Mouse (Mus musculus) limb, embryonic 14.5 days (tissue): Measurements from ENCODE around the gene Nudt17. TPM values are rescaled to one million over a fixed set of nuclear protein-coding genes. Genes with fewer than 3 reads are reported as not detected.
"Not testable (repeated sequence)": the region's sequence is repeated elsewhere in the genome, so short reads cannot be mapped to it uniquely, and the experiment has no call there.

Experiments
- ATAC-seq: fragments of 200-750 bp; cut with Nextera tagmentation; 2 replicates; pipeline ENCODE4 v1.8.0; 2017; ENCODE audit warnings: low read depth, moderate number of reproducible peaks, moderate TSS enrichment; ENCODE audit not compliant: low FRiP score
- DNase-seq: peaks from one replicate; pipeline ENCODE4 v3.0.0-alpha.2; 2015; ENCODE audit warnings: low spot score
- H3K27ac ChIP-seq: fragments of 300-500 bp; sonication (generic); replicated peaks from 2 replicates; pipeline ENCODE4 v1.5.1; 2014; ENCODE audit warnings: low read depth, mild to moderate bottlenecking, low read length, moderate library complexity, mixed read lengths
- H3K27me3 ChIP-seq: fragments of 300-500 bp; sonication (generic); 2 replicates; pipeline ENCODE4 v1.6.1; 2014; ENCODE audit warnings: low read length, mixed read lengths; ENCODE audit not compliant: control insufficient read depth, insufficient read depth
- H3K36me3 ChIP-seq: fragments of 300-500 bp; sonication (generic); 2 replicates; pipeline ENCODE4 v1.6.1; 2014; ENCODE audit warnings: mild to moderate bottlenecking, low read length, moderate library complexity, mixed read lengths; ENCODE audit not compliant: control insufficient read depth, insufficient read depth
- H3K4me1 ChIP-seq: fragments of 300-500 bp; sonication (generic); 2 replicates; pipeline ENCODE4 v1.6.1; 2014; ENCODE audit warnings: antibody characterized with exemption, low read length, mixed read lengths; ENCODE audit not compliant: control insufficient read depth, insufficient read depth
- H3K4me2 ChIP-seq: fragments of 300-500 bp; sonication (generic); replicated peaks from 2 replicates; pipeline ENCODE4 v1.6.1; 2014; ENCODE audit warnings: low read depth, mild to moderate bottlenecking, low read length, moderate library complexity; ENCODE audit not compliant: severe bottlenecking
- H3K4me3 ChIP-seq: fragments of 300-500 bp; sonication (generic); replicated peaks from 2 replicates; pipeline ENCODE4 v1.5.1; 2014; ENCODE audit warnings: low read length
- H3K9ac ChIP-seq: fragments of 300-500 bp; sonication (generic); 2 replicates; pipeline ENCODE4 v1.6.1; 2014; ENCODE audit warnings: mild to moderate bottlenecking, low read depth, low read length, moderate library complexity; ENCODE audit not compliant: severe bottlenecking
- H3K9me3 ChIP-seq: fragments of 300-500 bp; sonication (generic); 2 replicates; pipeline ENCODE4 v1.6.1; 2016; ENCODE audit warnings: low read length; ENCODE audit not compliant: control insufficient read depth
- POLR2A ChIP-seq: fragments of 200-500 bp; IDR thresholded peaks from 2 replicates; pipeline ENCODE4 v1.8.0; 2012; ENCODE audit warnings: inconsistent platforms, mild to moderate bottlenecking, moderate library complexity, borderline replicate concordance; ENCODE audit not compliant: insufficient read depth, insufficient read length; ENCODE audit errors: extremely low read depth
- WGBS: fragments of 180-500 bp; shearing (Covaris S2); extraction: QIAGEN DNeasy Blood & Tissue Kit; methylation state at CpG from one replicate; pipeline ENCODE4 v1.1.7; 2014; 5-methylcytosine and 5-hydroxymethylcytosine counted together
- polyA plus RNA-seq, 2 experiments: library from polyadenylated mRNA; depleted of rRNA in 1 of 2; stranded (reverse) in 1 of 2; unstranded in 1 of 2; fragments of >200 nt; fragmentation: Nextera tagmentation in 1 of 2; extraction: Ambion mirVana in 1 of 2; gene quantifications; 2 replicates each; pipeline versions ENCODE4 v1.2.1 to v1.2.3; 2012 to 2014

Gene Nudt17
- polyA plus RNA-seq, 2 experiments, result 8.3 to 13.5 TPM

DNA sequence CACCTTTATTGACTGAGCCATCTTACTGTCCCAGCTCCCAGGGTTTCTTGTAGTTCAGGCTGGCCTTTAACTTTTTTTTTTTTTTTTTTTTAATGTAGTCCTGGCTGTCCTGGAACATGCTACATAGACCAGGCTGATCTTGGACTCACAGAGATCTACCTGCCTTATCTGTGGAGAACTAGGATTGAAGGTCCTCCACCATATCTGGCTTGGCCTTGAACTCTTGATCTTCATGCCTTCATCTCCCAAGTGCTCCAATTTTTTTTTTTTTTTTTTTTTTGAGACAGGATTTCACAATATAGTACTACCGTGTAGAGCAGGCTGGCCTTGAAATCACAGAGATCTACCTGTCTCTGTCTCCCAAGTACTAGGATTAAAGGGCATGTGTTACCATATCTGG is 14.8 kb downstream of the Nudt17 start:
- 86% methylated on average over 1 of the region's 1 CpGs for WGBS
- Histone ChIP-seq H3K4me3 (no peak overlapping the region), H3K9me3 (no peaks in the 10 kb centered on the region), H3K4me1 (peaks cover 12% of the 10 kb centered on the region), H3K4me2 (no peak overlapping the region), H3K27me3 (no peaks in the 10 kb centered on the region), H3K9ac (no peak overlapping the region), H3K36me3 (no peaks in the 10 kb centered on the region), H3K27ac (no peak overlapping the region)
- TF ChIP-seq POLR2A, result no peak
- ATAC-seq (no peak), DNase-seq (no peak)

DNA sequence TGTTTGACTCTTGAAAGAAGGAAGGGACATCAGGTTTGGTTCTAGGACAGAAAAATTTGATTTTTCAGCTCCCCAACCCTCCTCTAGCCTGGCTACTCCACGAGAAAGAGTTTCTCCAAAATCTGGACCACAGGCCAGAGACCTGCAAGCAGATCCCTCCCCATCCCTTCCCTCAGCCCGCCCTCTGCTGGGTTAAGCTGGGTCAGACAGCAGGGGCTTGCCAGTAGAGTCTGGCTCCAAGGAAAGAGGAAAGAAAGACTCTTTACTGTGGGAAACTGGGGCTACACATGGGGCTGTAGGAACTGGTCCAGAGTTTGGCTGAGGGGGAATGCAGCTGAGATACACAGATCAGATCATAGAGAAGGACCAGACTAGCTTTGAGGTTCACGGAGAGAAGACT is 15.9 kb downstream of the Nudt17 start:
- no peaks in the 10 kb centered on the region for H3K36me3 ChIP-seq
- DNase-seq (no peak), ATAC-seq (no peak)
- H3K27ac ChIP-seq, result no peak overlapping the region
- H3K4me1 ChIP-seq, result peaks cover 6% of the 10 kb centered on the region
- no peak overlapping the region for H3K4me2 ChIP-seq
- TF ChIP-seq POLR2A, result no peak
- no peak overlapping the region for H3K4me3 ChIP-seq
- WGBS, result 14% methylated on average over 3 of the region's 3 CpGs
- no peak overlapping the region for H3K9ac ChIP-seq
- no peaks in the 10 kb centered on the region for H3K9me3 ChIP-seq
- no peaks in the 10 kb centered on the region for H3K27me3 ChIP-seq

DNA sequence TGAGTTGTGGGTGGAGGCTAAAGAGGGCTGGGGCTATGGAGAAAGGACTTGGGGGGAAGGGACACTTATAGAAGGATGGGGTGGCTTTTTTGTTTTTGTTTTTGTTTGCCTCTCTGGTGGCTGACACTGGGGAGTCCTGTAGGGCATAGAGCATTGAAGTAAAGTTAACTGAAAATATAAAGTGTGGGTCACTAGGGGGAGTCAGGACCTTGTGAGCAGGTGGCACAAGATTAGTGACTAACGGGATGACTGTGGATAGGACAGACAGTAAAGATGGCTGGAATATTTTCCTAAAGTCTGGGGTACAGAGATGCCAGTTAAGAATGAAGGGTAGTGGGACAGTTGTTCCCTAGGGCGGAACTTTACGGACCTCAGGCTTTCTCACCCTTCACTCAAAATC is 18.1 kb downstream of the Nudt17 start:
- Histone ChIP-seq H3K9me3 (no peaks in the 10 kb centered on the region), H3K36me3 (no peaks in the 10 kb centered on the region), H3K4me2 (no peak overlapping the region), H3K4me1 (0 out of 2 replicates have a peak, but pooled peaks cover 2% of the 10 kb centered on the region), H3K9ac (no peak overlapping the region), H3K27ac (no peak overlapping the region), H3K4me3 (no peak overlapping the region), H3K27me3 (no peaks in the 10 kb centered on the region)
- TF ChIP-seq POLR2A, result no peak
- DNase-seq (no peak), ATAC-seq (no peak)
- WGBS, result 49% methylated on average over 3 of the region's 3 CpGs

DNA sequence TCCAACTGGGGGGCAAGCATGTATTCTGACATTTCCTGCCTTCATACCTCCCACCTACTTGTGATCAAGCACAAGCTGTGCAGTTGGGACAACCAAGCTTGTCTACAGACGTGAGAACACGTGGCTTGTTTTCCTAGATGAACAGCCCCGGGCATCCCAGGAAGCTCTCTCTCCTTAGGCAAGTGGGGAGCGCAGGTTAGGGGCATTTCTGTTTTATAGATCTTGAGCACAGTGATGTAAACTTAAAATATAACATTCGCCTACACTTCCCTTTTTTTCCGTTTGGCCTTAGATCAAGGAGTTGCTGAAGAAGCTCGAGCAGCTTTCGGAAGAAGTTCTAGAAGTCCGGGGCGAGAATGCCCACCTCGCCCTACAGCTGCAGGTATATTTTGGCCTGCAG is 19.5 kb downstream of the Nudt17 start:
- WGBS, result 81% methylated on average over 11 of the region's 11 CpGs
- H3K4me1 ChIP-seq, result peaks cover 6% of the 10 kb centered on the region; the same call in 1 of the 2 replicates
- 0 out of 2 replicates have a peak, but pooled peaks cover 8% of the 10 kb centered on the region for H3K27me3 ChIP-seq
- no peak overlapping the region for H3K9ac ChIP-seq
- no peak overlapping the region for H3K4me3 ChIP-seq
- H3K9me3 ChIP-seq, result no peaks in the 10 kb centered on the region
- no peak for DNase-seq
- no peak overlapping the region for H3K4me2 ChIP-seq
- H3K36me3 ChIP-seq, result no peaks in the 10 kb centered on the region
- ATAC-seq, result no peak
- no peak overlapping the region for H3K27ac ChIP-seq
- no peak for TF ChIP-seq POLR2A

DNA sequence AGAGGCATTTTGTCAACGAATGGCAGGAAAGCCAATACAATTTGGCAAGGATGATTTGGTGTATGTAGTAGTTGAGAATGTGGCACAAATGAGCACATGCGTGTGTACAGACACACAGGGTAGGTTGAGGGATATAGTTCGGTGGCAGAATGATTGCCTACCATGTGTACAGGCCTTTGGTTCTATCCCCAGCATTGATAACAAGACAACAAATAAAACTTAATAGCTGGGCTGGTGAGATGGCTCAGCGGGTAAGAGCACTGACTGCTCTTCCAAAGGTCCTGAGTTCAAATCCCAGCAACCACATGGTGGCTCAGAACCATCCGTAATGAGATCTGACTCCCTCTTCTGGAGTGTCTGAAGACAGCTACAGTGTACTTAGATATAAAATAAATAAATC is 22.3 kb downstream of the Nudt17 start:
- ATAC-seq, H3K4me2 ChIP-seq, H3K4me1 ChIP-seq, H3K36me3 ChIP-seq, H3K9ac ChIP-seq, H3K27ac ChIP-seq, H3K9me3 ChIP-seq, DNase-seq, H3K4me3 ChIP-seq: not testable (repeated sequence)
- 0 out of 2 replicates have a peak, but pooled peaks cover 11% of the 10 kb centered on the region for H3K27me3 ChIP-seq
- 91% methylated on average over 5 of the region's 5 CpGs for WGBS

DNA sequence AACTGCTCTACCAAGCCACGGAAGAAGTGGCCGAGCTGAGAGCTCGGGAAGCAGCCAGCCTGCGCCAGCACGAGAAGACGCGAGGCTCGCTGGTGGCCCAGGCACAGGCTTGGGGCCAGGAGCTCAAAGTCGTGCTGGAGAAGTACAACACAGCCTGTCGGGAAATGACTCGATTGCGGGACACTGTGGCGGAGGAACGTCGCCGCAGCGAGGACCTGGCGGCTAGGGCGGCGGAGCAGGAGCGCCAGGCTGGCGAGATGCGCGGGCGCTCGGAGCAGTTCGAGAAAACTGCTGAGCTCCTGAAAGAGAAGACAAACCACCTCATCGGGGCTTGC is 23.6 kb downstream of the Nudt17 start:
- no peak for TF ChIP-seq POLR2A
- H3K4me3 ChIP-seq, result peak overlapping the region; percentile 33
- 0 out of 2 replicates have a peak, but pooled peaks cover 11% of the 10 kb centered on the region for H3K27me3 ChIP-seq
- H3K4me2 ChIP-seq, result peak overlapping the region; percentile 56
- ATAC-seq (no peak), DNase-seq (no peak)
- H3K36me3 ChIP-seq, result no peaks in the 10 kb centered on the region
- no peak overlapping the region for H3K27ac ChIP-seq
- no peaks in the 10 kb centered on the region for H3K9me3 ChIP-seq
- H3K4me1 ChIP-seq, result peaks cover 6% of the 10 kb centered on the region; the same call in 1 of the 2 replicates
- WGBS, result 25% methylated on average over 28 of the region's 28 CpGs
- peak overlapping the region; percentile 49 for H3K9ac ChIP-seq
